ENCODE assay signal across 18 mouse cellular contexts in the genomic region with DNA sequence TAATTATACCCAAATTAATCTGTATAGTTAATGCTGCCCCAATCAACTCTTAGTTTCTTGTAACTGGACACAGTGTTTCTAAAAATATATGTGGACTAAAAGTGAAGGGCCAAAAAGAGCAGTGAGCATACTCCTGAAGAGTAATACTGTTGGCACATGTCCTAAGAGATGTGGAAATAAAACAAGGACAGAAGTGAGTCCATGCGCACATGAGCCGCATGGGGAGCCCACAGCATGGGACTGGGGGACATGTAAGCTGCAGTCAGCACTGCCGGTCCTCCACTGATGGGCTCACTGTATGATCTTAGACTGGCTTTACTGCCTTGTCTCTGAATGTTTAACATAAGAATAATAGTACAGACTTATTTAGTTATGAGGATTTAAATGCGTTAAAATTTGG.
DNase-seq lines count a peak whose midpoint lies in the region; ATAC-seq and TF ChIP-seq lines count a peak whose summit lies in the region.
"Had no signal": no experiment of that assay in that cellular context is flagged by ENCODE, and none has a peak within 500 bp of the region (broad histone marks: within the 10 kb centered on the region; RNA-seq: fewer than 3 reads in every experiment).

No protein-coding gene starts in this region.

- H3K36me3 ChIP-seq in heart, postnatal 0 days (replicated peaks; ENCODE audit: control insufficient read depth, insufficient read depth, low read length) = no peaks in the 10 kb centered on the region; the same call in 1 of the 2 replicates
- H3K36me3 ChIP-seq in heart, embryonic 10.5 days = no peaks in the 10 kb centered on the region
- H3K36me3 ChIP-seq: forebrain, embryonic 15.5 days; hindbrain, embryonic 15.5 days had no signal

- no peak overlapping the region for H3K9ac ChIP-seq in heart, postnatal 0 days (replicated peaks; ENCODE audit: low read depth, low read length)
- H3K9ac ChIP-seq: embryonic facial prominence, embryonic 12.5 days; forebrain, embryonic 15.5 days; hindbrain, embryonic 15.5 days; kidney, embryonic 15.5 days had no signal

- no peaks in the 10 kb centered on the region for H3K27me3 ChIP-seq in heart, postnatal 0 days (ENCODE audit: control insufficient read depth, insufficient read depth, low read length)
- H3K27me3 ChIP-seq in heart, embryonic 10.5 days (ENCODE audit: insufficient read depth, poor library complexity, severe bottlenecking) = no peaks in the 10 kb centered on the region
- H3K27me3 ChIP-seq: embryonic facial prominence, embryonic 12.5 days; forebrain, embryonic 15.5 days; hindbrain, embryonic 15.5 days; kidney, embryonic 15.5 days had no signal

- H3K4me3 ChIP-seq in heart, postnatal 0 days (ENCODE audit: low read depth, low read length) = no peak overlapping the region
- H3K4me3 ChIP-seq in heart, embryonic 10.5 days = no peak overlapping the region
- H3K4me3 ChIP-seq: embryonic facial prominence, embryonic 12.5 days; forebrain, embryonic 15.5 days; hindbrain, embryonic 15.5 days; kidney, embryonic 15.5 days had no signal

- H3K4me1 ChIP-seq in heart, postnatal 0 days (ENCODE audit: control insufficient read depth, insufficient read depth) = peaks cover 15% of the 10 kb centered on the region
- H3K4me1 ChIP-seq in heart, embryonic 10.5 days = peaks cover 8% of the 10 kb centered on the region; the same call in 1 of the 2 replicates
- H3K4me1 ChIP-seq: embryonic facial prominence, embryonic 12.5 days; hindbrain, embryonic 15.5 days had no signal

- no peak for TF ChIP-seq EP300 in heart, postnatal 0 days (IDR thresholded peaks at IDR 0.05; ENCODE audit: low read depth)

- no peaks in the 10 kb centered on the region for H3K9me3 ChIP-seq in heart, postnatal 0 days (replicated peaks; ENCODE audit: control insufficient read depth, low read length)
- no peaks in the 10 kb centered on the region for H3K9me3 ChIP-seq in heart, embryonic 10.5 days
- H3K9me3 ChIP-seq: embryonic facial prominence, embryonic 12.5 days; forebrain, embryonic 15.5 days; hindbrain, embryonic 15.5 days; kidney, embryonic 15.5 days had no signal

- WGBS in heart, postnatal 0 days = 58% methylated on average over 4 of the region's 4 CpGs
- 90% methylated on average over 4 of the region's 4 CpGs for WGBS in heart, embryonic 10.5 days

- ATAC-seq in heart, postnatal 0 days (ENCODE audit: insufficient read depth, low read depth) = no peak
- ATAC-seq: forebrain, embryonic 15.5 days; intestine, embryonic 16.5 days had no signal

- peak; percentile 8; the same call in 1 of the 2 replicates for TF ChIP-seq CTCF in heart, postnatal 0 days (IDR thresholded peaks at IDR 0.05; ENCODE audit: low read depth)

- H3K4me2 ChIP-seq in heart, postnatal 0 days (ENCODE audit: low read depth, low read length) = no peak overlapping the region
- H3K4me2 ChIP-seq: embryonic facial prominence, embryonic 12.5 days; forebrain, embryonic 15.5 days; heart, embryonic 11.5 days; hindbrain, embryonic 15.5 days; kidney, embryonic 15.5 days had no signal

- no peak overlapping the region for H3K27ac ChIP-seq in heart, postnatal 0 days (ENCODE audit: low read depth)
- H3K27ac ChIP-seq in heart, embryonic 10.5 days = no peak overlapping the region
- H3K27ac ChIP-seq: embryonic facial prominence, embryonic 12.5 days; forebrain, embryonic 15.5 days; hindbrain, embryonic 15.5 days; kidney, embryonic 15.5 days had no signal

- intact Hi-C loops in heart, postnatal 14 days (cut with DNase I) = no loop called here

- peak; percentile 26 for DNase-seq in adrenal gland, adult 8-10 months
- DNase-seq in adrenal gland, postnatal 25 days = no peak
- DNase-seq in heart, adult 11 months = peak; percentile 85
- DNase-seq in heart, postnatal 14 days = no peak
- DNase-seq in heart, postnatal 0 days (ENCODE audit: low spot score) = peak; percentile 56
- no peak for DNase-seq in heart, embryonic 10.5 days (ENCODE audit: low spot score)
- DNase-seq in skeletal muscle tissue, adult 2 months (ENCODE audit: low read depth, low spot score) = peak; percentile 71
- no peak for DNase-seq in frontal cortex, adult 2 months (ENCODE audit: extremely low spot score in 1 of 2, low spot score in 1 of 2)
- DNase-seq: cerebellum, adult 11-12 months; cerebellum, adult 9-10 months; cerebellum, postnatal 25 days; kidney, adult 2 months had no signal

Comparison
In these comparisons a context has a peak if more than half of its experiments do, and no peak if none do; other contexts are left out.
1. DNase-seq: peak in adrenal gland, adult 8-10 months (single experiment), heart, adult 11 months (single experiment), heart, postnatal 0 days (single experiment) and skeletal muscle tissue, adult 2 months (single experiment); none in adrenal gland, postnatal 25 days (single experiment), heart, postnatal 14 days (0 of 2), heart, embryonic 10.5 days (single experiment) and frontal cortex, adult 2 months (0 of 2).